Mouse (Mus musculus) adrenal gland, adult 18-20 months (tissue): Measurements from ENCODE around the gene Phip. TPM values are rescaled to one million over a fixed set of nuclear protein-coding genes. Genes with fewer than 3 reads are reported as not detected.
A peak's percentile ranks its signal among the peaks of the same experiment; 100 is the strongest.

Source experiments
- DNase-seq, 2 experiments: peaks; one replicate each; pipeline ENCODE4 v3.0.0; 2021 to 2022; ENCODE audit warnings: low spot score in 2 of 2
- total RNA-seq, 2 experiments: library from RNA; stranded (reverse); gene quantifications; 1 replicate in 1 of 2; 2 replicates in 1 of 2; pipeline ENCODE4 v1.2.3; 2021

Phip gene
- total RNA-seq, 2 experiments from 2014 or later = 60.1 to 79.6 TPM

DNA sequence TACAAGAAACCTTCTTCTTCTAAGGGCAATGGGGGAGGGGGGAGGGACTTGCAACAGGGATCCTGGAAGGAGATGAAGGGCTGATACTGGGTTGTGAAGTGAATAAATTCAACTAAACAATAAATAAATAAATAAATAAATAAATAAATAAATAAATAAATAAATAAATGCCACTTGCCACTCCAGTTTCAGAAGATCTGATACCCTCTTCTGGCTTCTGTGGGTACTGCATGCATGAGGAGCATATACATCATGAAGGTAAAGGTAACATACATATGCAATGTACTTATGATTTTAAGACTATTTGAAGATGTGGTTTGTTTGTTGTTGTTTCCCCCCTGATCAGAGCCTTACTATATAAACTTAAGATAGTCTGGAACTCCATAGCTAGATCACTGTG, 91.1 kb downstream of the Phip start:
- no peak for DNase-seq

- DNase-seq = no peak
Observed at GRCm38 (mm10) chr9:82877078-82877477, 98.2 kb downstream of the Phip start.

DNA sequence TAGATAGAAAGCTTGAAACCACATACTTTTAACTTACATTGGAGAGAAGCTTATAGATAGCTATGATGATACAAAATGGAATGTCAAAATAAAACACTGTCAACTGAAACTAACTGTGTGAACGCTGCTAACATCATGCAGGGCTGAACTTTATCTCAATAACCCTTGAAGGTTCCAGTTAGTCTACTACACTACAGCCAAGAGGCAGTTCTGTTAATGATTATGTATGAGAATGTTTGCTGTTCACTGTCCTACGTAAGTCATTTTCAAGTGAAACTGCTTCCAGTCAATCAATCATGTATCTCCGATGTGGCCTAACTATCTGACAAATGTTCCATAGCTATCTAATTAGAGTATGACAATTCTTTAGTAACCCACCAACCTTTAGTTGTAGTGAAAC, 107.6 kb downstream of the Phip start:
- no peak for DNase-seq

- DNase-seq = no peak
Observed at GRCm38 (mm10) chr9:82866121-82866520, 109.2 kb downstream of the Phip start.

GRCm38 (mm10) chr9:82861775-82862430, 113.4 kb downstream of the Phip start:
- no peak for DNase-seq

DNA sequence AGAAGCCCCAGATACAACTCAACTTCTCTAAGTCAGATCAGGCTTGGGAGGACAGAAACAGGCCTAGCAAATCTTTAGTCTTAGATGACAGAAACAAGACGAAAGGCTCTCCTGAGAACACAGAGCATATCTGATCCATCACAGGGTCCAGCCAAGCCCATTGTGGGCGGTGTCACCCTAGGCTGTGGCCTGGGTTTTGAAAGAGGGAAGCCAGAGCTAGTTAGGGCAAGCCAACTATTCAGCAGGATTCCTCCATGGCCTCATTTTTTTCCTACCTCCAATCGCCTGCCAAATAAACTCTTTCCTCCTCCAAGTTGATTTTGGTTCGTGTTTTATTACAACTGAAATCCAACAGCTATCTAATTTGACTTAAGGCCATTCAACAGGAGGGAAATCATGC, 114.0 kb downstream of the Phip start:
- DNase-seq = no peak

DNA sequence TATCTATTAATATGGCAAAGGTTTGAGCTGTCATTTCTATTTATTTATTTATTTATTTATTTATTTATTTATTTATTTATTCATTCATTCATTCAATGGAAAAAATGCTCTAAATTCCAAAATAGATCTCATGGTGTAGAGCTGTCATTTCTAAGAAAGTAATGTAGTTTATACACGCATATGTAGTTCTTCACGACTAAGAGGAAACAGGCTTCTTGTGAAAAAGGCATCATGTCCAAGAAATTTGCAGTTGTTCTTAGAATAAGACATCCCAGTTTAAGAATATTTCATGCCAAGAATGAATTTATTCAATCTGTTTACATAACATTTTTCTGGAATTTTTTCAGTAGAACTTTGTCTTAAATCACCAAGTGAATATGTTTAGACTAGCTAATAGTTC, 114.5 kb downstream of the Phip start:
- DNase-seq = no peak

GRCm38 (mm10) chr9:82856241-82856640, 119.1 kb downstream of the Phip start:
- no peak for DNase-seq

GRCm38 (mm10) chr9:82854973-82855614, 120.2 kb downstream of the Phip start:
- no peak for DNase-seq

DNA sequence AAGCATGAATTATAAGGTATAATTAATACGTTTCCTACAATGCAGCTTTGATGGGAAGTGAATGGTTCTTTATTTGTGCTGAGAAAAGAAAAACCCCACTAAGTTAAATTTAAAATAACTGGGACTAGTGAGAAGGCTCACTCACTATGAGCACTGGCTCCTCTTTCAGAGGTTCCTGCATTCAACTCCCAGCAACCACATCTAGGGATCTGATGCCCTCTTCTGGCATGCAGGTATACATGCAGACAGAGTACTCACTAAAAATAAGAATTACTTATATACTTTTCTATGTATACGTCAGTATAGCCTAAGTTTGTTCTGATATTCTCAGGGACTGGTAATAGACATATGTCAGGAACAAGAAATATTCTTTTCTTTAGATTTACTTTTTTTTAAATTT, 121.3 kb downstream of the Phip start:
- DNase-seq = no peak

DNA sequence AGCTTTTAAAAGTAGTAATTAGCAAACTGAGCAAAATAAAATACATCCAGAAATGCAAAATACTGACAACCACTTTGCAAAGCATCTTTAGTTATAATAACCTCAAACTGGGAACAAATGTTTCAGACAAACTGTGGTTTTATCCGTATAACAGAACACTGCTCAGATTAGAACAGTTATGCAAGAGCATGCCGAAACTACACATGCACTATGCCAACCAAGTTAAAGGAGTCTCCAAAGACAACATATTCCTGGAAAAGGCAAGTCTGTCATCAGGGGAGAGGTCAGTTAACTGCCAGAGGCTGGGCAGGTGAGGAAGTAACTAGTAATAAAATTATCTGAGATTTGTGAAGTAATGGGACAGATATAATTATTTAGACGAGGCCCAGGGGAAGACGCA, 132.6 kb downstream of the Phip start:
- no peak for DNase-seq

DNA sequence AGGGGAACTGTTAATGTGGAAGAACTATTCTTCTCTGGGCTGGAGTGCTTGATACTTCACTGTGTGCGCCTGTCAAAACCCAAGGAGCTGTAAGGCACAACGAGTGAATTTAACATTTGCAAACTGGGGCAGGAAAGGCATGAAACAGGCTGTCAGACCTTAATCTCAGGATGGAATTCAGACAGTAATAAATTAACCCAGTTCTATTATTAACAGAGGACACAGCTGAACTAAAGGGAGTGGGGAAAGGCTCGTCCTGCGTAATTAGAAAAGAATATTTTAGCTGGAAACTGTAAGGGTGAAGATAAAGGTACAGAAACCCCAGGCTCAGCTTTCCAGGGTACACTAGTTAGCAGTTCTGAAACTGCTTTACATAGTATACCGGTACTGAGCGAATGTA, 139.4 kb downstream of the Phip start:
- no peak for DNase-seq

DNA sequence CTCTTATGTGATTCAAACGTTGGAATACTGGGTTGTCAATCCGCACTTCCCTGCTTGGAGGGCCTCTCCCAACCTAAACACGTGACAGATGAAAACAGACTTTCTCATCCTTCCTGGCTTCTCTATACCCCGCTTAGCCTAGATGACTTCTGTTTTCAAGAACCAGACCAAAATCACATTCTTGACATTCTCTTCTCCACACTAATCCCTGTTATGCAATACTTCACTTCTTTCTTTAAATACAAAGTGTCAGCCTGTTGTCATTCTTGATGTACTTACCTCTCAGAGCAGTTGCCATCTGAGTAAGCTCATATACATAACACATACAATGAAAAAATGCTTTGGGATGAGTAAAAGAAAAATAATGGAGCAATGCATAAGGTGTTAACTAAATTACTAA, 143.4 kb downstream of the Phip start:
- DNase-seq = no peak

DNA sequence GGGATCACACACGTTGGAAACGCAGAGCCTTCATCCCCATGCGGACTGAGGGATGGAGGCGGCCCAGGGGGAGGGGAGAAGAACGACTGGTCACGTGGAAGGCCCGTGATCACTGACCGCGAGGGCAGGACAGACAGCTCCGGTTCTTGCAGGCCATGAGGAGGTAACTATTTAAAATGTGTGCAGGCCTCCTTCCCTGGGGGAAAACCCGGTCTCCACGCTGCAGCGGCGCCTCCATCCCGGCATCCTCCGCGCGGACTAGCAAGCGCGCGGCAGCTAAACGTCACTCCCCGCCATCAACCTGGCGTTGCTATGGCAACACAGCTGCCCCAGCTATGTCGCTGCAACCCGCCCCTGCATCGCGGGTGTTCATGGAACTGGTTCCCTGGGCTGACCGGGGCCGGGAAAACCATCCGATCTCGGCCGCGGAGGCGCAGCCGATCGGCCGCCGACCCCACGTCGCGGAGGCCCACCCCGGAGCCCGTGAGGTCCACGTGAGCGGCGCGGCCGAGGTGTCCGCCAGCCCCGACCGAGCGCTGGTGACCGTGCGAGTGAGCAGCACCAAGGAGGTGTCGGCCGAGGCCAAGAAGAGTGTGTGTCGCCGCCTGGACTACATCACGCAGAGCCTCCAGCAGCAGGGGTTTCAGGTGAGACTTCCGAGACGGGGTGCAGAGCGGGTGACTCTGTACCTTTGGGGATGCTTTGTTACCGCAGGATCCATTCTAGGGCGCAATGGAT, 145.5 kb downstream of the Phip start:
- DNase-seq = peak; percentile 75 to 83

GRCm38 (mm10) chr9:82829007-82829689, 146.2 kb downstream of the Phip start, which contains the start of gene Irak1bp1:
Gene Irak1bp1 (plus strand): TSS chr9:82829540.
- no peak for DNase-seq

GRCm38 (mm10) chr9:82826426-82826825, 148.9 kb downstream of the Phip start:
- no peak for DNase-seq

Other genes starting within 250 kb of the Phip start
- 1 to 10 TPM; 3.6 to 6.1 TPM for gene Irak1bp1, start 146.0 kb downstream of the Phip start, total RNA-seq
- gene Hmgn3, start 171.2 kb upstream of the Phip start, total RNA-seq = 100 to 1,000 TPM in 1 of 2 experiments, 10 to 100 TPM in 1; 96.5 to 145 TPM